Mouse (Mus musculus) heart, postnatal 0 days (tissue): ENCODE data around the gene Foxi1.

Experiments used
- CTCF ChIP-seq: IDR thresholded peaks from 2 replicates; pipeline ENCODE4 v1.5.1; 2016; ENCODE audit warnings: antibody characterized with exemption, control low read depth, low read depth
- EP300 ChIP-seq: IDR thresholded peaks from 2 replicates; pipeline ENCODE4 v1.6.1; 2016; ENCODE audit warnings: antibody characterized with exemption, low read depth

DNA sequence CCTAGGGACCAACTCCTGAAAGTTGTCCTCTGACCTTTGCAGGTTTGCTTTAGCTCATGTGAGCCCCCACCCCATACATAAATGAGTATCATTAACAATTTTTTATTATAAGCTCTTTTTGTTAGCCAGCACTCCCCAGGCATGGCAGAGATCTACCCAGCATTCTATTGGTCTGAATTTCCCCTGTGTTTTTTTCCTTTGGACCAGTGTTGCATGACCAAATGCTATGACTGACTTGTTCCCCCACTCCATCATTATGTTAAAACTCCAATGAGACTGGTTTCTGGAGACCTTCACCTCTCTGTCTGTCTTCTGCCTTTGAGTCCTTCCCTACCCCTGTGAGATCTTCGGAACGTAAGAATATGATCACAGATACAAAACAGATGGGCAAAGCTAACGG, 12.7 kb downstream of the Foxi1 start:
- TF ChIP-seq CTCF = no peak
- no peak for TF ChIP-seq EP300
